Mouse (Mus musculus): Measurements from ENCODE around the gene Adcy4. TPM values are rescaled to one million over a fixed set of nuclear protein-coding genes. Genes with fewer than 3 reads are reported as not detected.

The Adcy4 gene
- polyA plus RNA-seq, 1 experiment from 2014 or later, result 5.0 TPM

GRCm38 (mm10) chr14:55721700-55722437 lies 62.0 kb downstream of the Adcy4 start, which contains the start of gene Rabggta:
Gene Rabggta, minus strand, starts transcription at chr14:55722263.
- H3K27me3 ChIP-seq (ENCODE audit: control insufficient read depth, insufficient read depth, low read depth, low read length), result no peaks in the 10 kb centered on the region
- peak within 1 kb of the TSS; percentile 69 for H3K4me3 ChIP-seq (ENCODE audit: low read depth, low read length)
- no peaks in the 10 kb centered on the region for H3K9me3 ChIP-seq (replicated peaks; ENCODE audit: control insufficient read depth, low read length, poor library complexity, severe bottlenecking)
- peak; percentile 97 for ATAC-seq
- peak within 1 kb of the TSS; percentile 75 for H3K9ac ChIP-seq (ENCODE audit: low read depth, low read length)
- H3K4me1 ChIP-seq (ENCODE audit: control insufficient read depth, insufficient read depth, low read length), result peaks cover 14% of the 10 kb centered on the region
- peak within 1 kb of the TSS; percentile 82 for H3K27ac ChIP-seq (ENCODE audit: low read length)
- peaks cover 15% of the 10 kb centered on the region; the same call in 1 of the 2 replicates for H3K36me3 ChIP-seq (ENCODE audit: control insufficient read depth, insufficient read depth, low read length)
- under 1% methylated on average over 46 of the region's 50 CpGs for WGBS
- peak within 1 kb of the TSS; percentile 79 for H3K4me2 ChIP-seq (ENCODE audit: low read length)

DNA sequence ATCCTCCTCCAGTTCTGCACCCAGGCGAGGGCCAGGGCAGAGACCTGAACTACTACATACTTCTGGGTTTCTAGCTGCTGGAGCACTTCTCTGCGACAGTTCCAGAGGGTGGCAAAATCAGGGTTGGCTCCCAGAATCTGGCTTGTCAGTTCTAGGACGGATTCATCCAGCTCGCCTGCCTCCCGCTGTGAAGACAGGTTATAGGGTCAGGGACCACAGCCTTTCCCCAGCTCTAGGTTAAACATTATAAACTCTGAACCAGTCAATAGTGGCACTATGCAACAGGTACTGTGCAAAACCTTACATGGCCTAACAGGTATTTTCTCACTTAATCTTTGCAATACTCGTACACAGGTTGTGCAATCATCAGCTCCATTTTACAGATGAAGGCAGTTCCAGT lies 62.8 kb downstream of the Adcy4 start:
- WGBS, result 72% methylated on average over 6 of the region's 6 CpGs

DNA sequence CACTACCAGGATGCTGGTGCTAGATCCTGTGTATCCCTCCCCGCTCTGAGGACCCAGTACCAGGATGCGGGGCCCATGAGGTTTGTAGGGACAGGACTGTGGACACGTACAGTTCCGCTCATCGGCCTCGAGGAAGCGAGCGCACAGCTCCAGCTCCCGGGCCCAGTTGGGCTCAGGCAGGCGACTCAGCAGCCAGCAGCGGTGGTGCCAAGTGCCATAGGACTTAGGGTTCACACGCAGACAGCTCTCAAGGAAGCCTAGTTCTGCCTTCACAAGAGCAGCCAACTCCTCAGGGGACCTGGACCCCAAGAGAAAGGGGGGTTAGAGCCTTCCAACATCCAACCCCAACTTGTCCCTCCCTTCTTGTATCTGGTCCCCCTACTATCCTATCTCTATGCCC lies 63.2 kb downstream of the Adcy4 start:
- peak overlapping the region; percentile 79; the same call in 1 of the 2 replicates for H3K4me2 ChIP-seq (ENCODE audit: low read length)
- no peak overlapping the region; the same call in 1 of the 2 replicates for H3K9ac ChIP-seq (ENCODE audit: low read depth, low read length)

More for the DNA sequence above, 62.8 kb downstream of the Adcy4 start:
- no peak for ATAC-seq
- peaks cover 14% of the 10 kb centered on the region for H3K4me1 ChIP-seq (ENCODE audit: control insufficient read depth, insufficient read depth, low read length)
- H3K36me3 ChIP-seq (ENCODE audit: control insufficient read depth, insufficient read depth, low read length), result peaks cover 17% of the 10 kb centered on the region; the same call in 1 of the 2 replicates
- H3K9me3 ChIP-seq (replicated peaks; ENCODE audit: control insufficient read depth, low read length, poor library complexity, severe bottlenecking), result no peaks in the 10 kb centered on the region
- peak overlapping the region; percentile 75; the same call in 1 of the 2 replicates for H3K9ac ChIP-seq (ENCODE audit: low read depth, low read length)
- H3K27me3 ChIP-seq (ENCODE audit: control insufficient read depth, insufficient read depth, low read depth, low read length), result no peaks in the 10 kb centered on the region
- peak overlapping the region; percentile 69 for H3K4me3 ChIP-seq (ENCODE audit: low read depth, low read length)
- H3K27ac ChIP-seq (ENCODE audit: low read length), result peak overlapping the region; percentile 82; the same call in 1 of the 2 replicates
- H3K4me2 ChIP-seq (ENCODE audit: low read length), result peak overlapping the region; percentile 79

GRCm38 (mm10) chr14:55719737-55720136 lies 64.2 kb downstream of the Adcy4 start:
- ATAC-seq, result no peak
- Histone ChIP-seq H3K27ac (ENCODE audit: low read length) (no peak overlapping the region), H3K36me3 (ENCODE audit: control insufficient read depth, insufficient read depth, low read length) (peaks cover 17% of the 10 kb centered on the region; the same call in 1 of the 2 replicates), H3K4me1 (ENCODE audit: control insufficient read depth, insufficient read depth, low read length) (peaks cover 14% of the 10 kb centered on the region), H3K27me3 (ENCODE audit: control insufficient read depth, insufficient read depth, low read depth, low read length) (no peaks in the 10 kb centered on the region), H3K4me2 (ENCODE audit: low read length) (no peak overlapping the region), H3K9ac (ENCODE audit: low read depth, low read length) (no peak overlapping the region), H3K4me3 (ENCODE audit: low read depth, low read length) (no peak overlapping the region), H3K9me3 (replicated peaks; ENCODE audit: control insufficient read depth, low read length, poor library complexity, severe bottlenecking) (no peaks in the 10 kb centered on the region)
- WGBS, result 89% methylated on average over 6 of the region's 6 CpGs

More for the DNA sequence above, 63.2 kb downstream of the Adcy4 start:
- H3K27me3 ChIP-seq (ENCODE audit: control insufficient read depth, insufficient read depth, low read depth, low read length), result no peaks in the 10 kb centered on the region
- H3K27ac ChIP-seq (ENCODE audit: low read length), result no peak overlapping the region
- no peak for ATAC-seq
- H3K4me3 ChIP-seq (ENCODE audit: low read depth, low read length), result no peak overlapping the region
- no peaks in the 10 kb centered on the region for H3K9me3 ChIP-seq (replicated peaks; ENCODE audit: control insufficient read depth, low read length, poor library complexity, severe bottlenecking)
- 93% methylated on average over 12 of the region's 12 CpGs for WGBS
- H3K36me3 ChIP-seq (ENCODE audit: control insufficient read depth, insufficient read depth, low read length), result peaks cover 17% of the 10 kb centered on the region; the same call in 1 of the 2 replicates
- peaks cover 14% of the 10 kb centered on the region for H3K4me1 ChIP-seq (ENCODE audit: control insufficient read depth, insufficient read depth, low read length)

Other genes starting within 250 kb of the Adcy4 start
- gene Pck2, start 243.8 kb downstream of the Adcy4 start, polyA plus RNA-seq (2015; fragmentation: Nextera tagmentation; extraction: Ambion mirVana), result 29.5 and 30.6 TPM in 2 replicates
- 134 and 137 TPM in 2 replicates for gene Dcaf11, start 224.1 kb downstream of the Adcy4 start, polyA plus RNA-seq (2015; fragmentation: Nextera tagmentation; extraction: Ambion mirVana)
- gene A730061H03Rik, start 223.7 kb downstream of the Adcy4 start, polyA plus RNA-seq (2015; fragmentation: Nextera tagmentation; extraction: Ambion mirVana), result 0.55 and 0.72 TPM in 2 replicates
- gene Fitm1, start 208.5 kb downstream of the Adcy4 start, polyA plus RNA-seq (2015; fragmentation: Nextera tagmentation; extraction: Ambion mirVana), result 0.22 TPM in 1 of 2 replicates, not detected in the other
- gene Psme1, start 206.0 kb downstream of the Adcy4 start, polyA plus RNA-seq (2015; fragmentation: Nextera tagmentation; extraction: Ambion mirVana), result 238 and 262 TPM in 2 replicates
- 31.6 and 46.9 TPM in 2 replicates for gene Emc9, start 198.8 kb downstream of the Adcy4 start, polyA plus RNA-seq (2015; fragmentation: Nextera tagmentation; extraction: Ambion mirVana)
- gene Psme2, start 193.0 kb downstream of the Adcy4 start, polyA plus RNA-seq (2015; fragmentation: Nextera tagmentation; extraction: Ambion mirVana), result 174 and 183 TPM in 2 replicates
- gene Rnf31, start 192.4 kb downstream of the Adcy4 start, polyA plus RNA-seq (2015; fragmentation: Nextera tagmentation; extraction: Ambion mirVana), result 24.6 and 27.2 TPM in 2 replicates
- 10.4 and 10.5 TPM in 2 replicates for gene Irf9, start 180.5 kb downstream of the Adcy4 start, polyA plus RNA-seq (2015; fragmentation: Nextera tagmentation; extraction: Ambion mirVana)
- gene Rec8, start 166.1 kb downstream of the Adcy4 start, polyA plus RNA-seq (2015; fragmentation: Nextera tagmentation; extraction: Ambion mirVana), result 8.0 and 8.4 TPM in 2 replicates
- 116 and 123 TPM in 2 replicates for gene Ipo4, start 148.1 kb downstream of the Adcy4 start, polyA plus RNA-seq (2015; fragmentation: Nextera tagmentation; extraction: Ambion mirVana)
- gene Gm49378, start 146.2 kb downstream of the Adcy4 start, polyA plus RNA-seq (2015; fragmentation: Nextera tagmentation; extraction: Ambion mirVana), result 2.1 and 2.4 TPM in 2 replicates
- 57.8 and 60.0 TPM in 2 replicates for gene Tm9sf1, start 140.3 kb downstream of the Adcy4 start, polyA plus RNA-seq (2015; fragmentation: Nextera tagmentation; extraction: Ambion mirVana)
- 0.20 and 0.28 TPM in 2 replicates for gene Tssk4, start 133.9 kb downstream of the Adcy4 start, polyA plus RNA-seq (2015; fragmentation: Nextera tagmentation; extraction: Ambion mirVana)
- 81.0 and 84.6 TPM in 2 replicates for gene Mdp1, start 123.6 kb downstream of the Adcy4 start, polyA plus RNA-seq (2015; fragmentation: Nextera tagmentation; extraction: Ambion mirVana)
- gene Gmpr2, start 112.2 kb downstream of the Adcy4 start, polyA plus RNA-seq (2015; fragmentation: Nextera tagmentation; extraction: Ambion mirVana), result 52.5 and 52.7 TPM in 2 replicates
- 532 and 551 TPM in 2 replicates for gene Nedd8, start 112.0 kb downstream of the Adcy4 start, polyA plus RNA-seq (2015; fragmentation: Nextera tagmentation; extraction: Ambion mirVana)
- 22.5 and 25.8 TPM in 2 replicates for gene Tinf2, start 102.3 kb downstream of the Adcy4 start, polyA plus RNA-seq (2015; fragmentation: Nextera tagmentation; extraction: Ambion mirVana)
- 0.13 and 0.15 TPM in 2 replicates for gene Tgm1, start 70.2 kb downstream of the Adcy4 start, polyA plus RNA-seq (2015; fragmentation: Nextera tagmentation; extraction: Ambion mirVana)
- gene Rabggta, start 61.8 kb downstream of the Adcy4 start, polyA plus RNA-seq (2015; fragmentation: Nextera tagmentation; extraction: Ambion mirVana), result 64.0 and 65.1 TPM in 2 replicates
- 72.3 and 75.3 TPM in 2 replicates for gene Dhrs1, start 38.4 kb downstream of the Adcy4 start, polyA plus RNA-seq (2015; fragmentation: Nextera tagmentation; extraction: Ambion mirVana)
- gene Nop9, start 38.4 kb downstream of the Adcy4 start, polyA plus RNA-seq (2015; fragmentation: Nextera tagmentation; extraction: Ambion mirVana), result 25.9 and 28.0 TPM in 2 replicates
- gene Cideb, start 25.6 kb downstream of the Adcy4 start, polyA plus RNA-seq (2015; fragmentation: Nextera tagmentation; extraction: Ambion mirVana), result 0.21 and 0.26 TPM in 2 replicates
- gene Ltb4r2, start 22.7 kb downstream of the Adcy4 start, polyA plus RNA-seq (2015; fragmentation: Nextera tagmentation; extraction: Ambion mirVana), result 0.51 and 0.59 TPM in 2 replicates
- gene Ltb4r1, start 18.1 kb downstream of the Adcy4 start, polyA plus RNA-seq (2015; fragmentation: Nextera tagmentation; extraction: Ambion mirVana), result 0.50 and 0.60 TPM in 2 replicates
- 1.6 and 1.7 TPM in 2 replicates for gene Ripk3, start 4.8 kb upstream of the Adcy4 start, polyA plus RNA-seq (2015; fragmentation: Nextera tagmentation; extraction: Ambion mirVana)
- 6.7 and 7.0 TPM in 2 replicates for gene Nfatc4, start 39.0 kb upstream of the Adcy4 start, polyA plus RNA-seq (2015; fragmentation: Nextera tagmentation; extraction: Ambion mirVana)
- 11.0 and 11.9 TPM in 2 replicates for gene Nynrin, start 69.9 kb upstream of the Adcy4 start, polyA plus RNA-seq (2015; fragmentation: Nextera tagmentation; extraction: Ambion mirVana)
- gene Cbln3, start 100.3 kb upstream of the Adcy4 start, polyA plus RNA-seq (2015; fragmentation: Nextera tagmentation; extraction: Ambion mirVana), result 0.15 and 0.20 TPM in 2 replicates
- gene Khnyn, start 100.9 kb upstream of the Adcy4 start, polyA plus RNA-seq (2015; fragmentation: Nextera tagmentation; extraction: Ambion mirVana), result 10.4 and 10.5 TPM in 2 replicates
- gene Sdr39u1, start 116.2 kb upstream of the Adcy4 start, polyA plus RNA-seq (2015; fragmentation: Nextera tagmentation; extraction: Ambion mirVana), result 160 and 180 TPM in 2 replicates
- gene Cma1, start 160.6 kb upstream of the Adcy4 start, polyA plus RNA-seq (2015; fragmentation: Nextera tagmentation; extraction: Ambion mirVana), result 0.29 TPM in 1 of 2 replicates, not detected in the other
- not detected in 2 replicates for gene Cma2, start 166.9 kb upstream of the Adcy4 start, polyA plus RNA-seq (2015; fragmentation: Nextera tagmentation; extraction: Ambion mirVana)
- not detected in 2 replicates for gene Mcpt1, start 233.9 kb upstream of the Adcy4 start, polyA plus RNA-seq (2015; fragmentation: Nextera tagmentation; extraction: Ambion mirVana)
- gene Mcpt9, start 246.4 kb upstream of the Adcy4 start, polyA plus RNA-seq (2015; fragmentation: Nextera tagmentation; extraction: Ambion mirVana), result not detected in 2 replicates

All from midbrain, embryonic 16.5 days (tissue).